Mouse (Mus musculus) limb, embryonic 14.5 days (tissue): ENCODE measurements around the gene Chn2. TPM values are rescaled to one million over a fixed set of nuclear protein-coding genes. Genes with fewer than 3 reads are reported as not detected.

Source experiments
- ATAC-seq: fragments of 200-750 bp; cut with Nextera tagmentation; 2 replicates; pipeline ENCODE4 v1.8.0; 2017; ENCODE audit warnings: low read depth, moderate number of reproducible peaks, moderate TSS enrichment; ENCODE audit not compliant: low FRiP score
- DNase-seq: peaks from one replicate; pipeline ENCODE4 v3.0.0-alpha.2; 2015; ENCODE audit warnings: low spot score
- H3K27ac ChIP-seq: fragments of 300-500 bp; sonication (generic); replicated peaks from 2 replicates; pipeline ENCODE4 v1.5.1; 2014; ENCODE audit warnings: low read depth, mild to moderate bottlenecking, low read length, moderate library complexity, mixed read lengths
- H3K27me3 ChIP-seq: fragments of 300-500 bp; sonication (generic); 2 replicates; pipeline ENCODE4 v1.6.1; 2014; ENCODE audit warnings: low read length, mixed read lengths; ENCODE audit not compliant: control insufficient read depth, insufficient read depth
- H3K36me3 ChIP-seq: fragments of 300-500 bp; sonication (generic); 2 replicates; pipeline ENCODE4 v1.6.1; 2014; ENCODE audit warnings: mild to moderate bottlenecking, low read length, moderate library complexity, mixed read lengths; ENCODE audit not compliant: control insufficient read depth, insufficient read depth
- H3K4me1 ChIP-seq: fragments of 300-500 bp; sonication (generic); 2 replicates; pipeline ENCODE4 v1.6.1; 2014; ENCODE audit warnings: antibody characterized with exemption, low read length, mixed read lengths; ENCODE audit not compliant: control insufficient read depth, insufficient read depth
- H3K4me2 ChIP-seq: fragments of 300-500 bp; sonication (generic); replicated peaks from 2 replicates; pipeline ENCODE4 v1.6.1; 2014; ENCODE audit warnings: low read depth, mild to moderate bottlenecking, low read length, moderate library complexity; ENCODE audit not compliant: severe bottlenecking
- H3K4me3 ChIP-seq: fragments of 300-500 bp; sonication (generic); replicated peaks from 2 replicates; pipeline ENCODE4 v1.5.1; 2014; ENCODE audit warnings: low read length
- H3K9ac ChIP-seq: fragments of 300-500 bp; sonication (generic); 2 replicates; pipeline ENCODE4 v1.6.1; 2014; ENCODE audit warnings: mild to moderate bottlenecking, low read depth, low read length, moderate library complexity; ENCODE audit not compliant: severe bottlenecking
- H3K9me3 ChIP-seq: fragments of 300-500 bp; sonication (generic); 2 replicates; pipeline ENCODE4 v1.6.1; 2016; ENCODE audit warnings: low read length; ENCODE audit not compliant: control insufficient read depth
- POLR2A ChIP-seq: fragments of 200-500 bp; IDR thresholded peaks from 2 replicates; pipeline ENCODE4 v1.8.0; 2012; ENCODE audit warnings: inconsistent platforms, mild to moderate bottlenecking, moderate library complexity, borderline replicate concordance; ENCODE audit not compliant: insufficient read depth, insufficient read length; ENCODE audit errors: extremely low read depth
- WGBS: fragments of 180-500 bp; shearing (Covaris S2); extraction: QIAGEN DNeasy Blood & Tissue Kit; methylation state at CpG from one replicate; pipeline ENCODE4 v1.1.7; 2014; 5-methylcytosine and 5-hydroxymethylcytosine counted together
- polyA plus RNA-seq, 2 experiments: library from polyadenylated mRNA; depleted of rRNA in 1 of 2; stranded (reverse) in 1 of 2; unstranded in 1 of 2; fragments of >200 nt; fragmentation: Nextera tagmentation in 1 of 2; extraction: Ambion mirVana in 1 of 2; gene quantifications; 2 replicates each; pipeline versions ENCODE4 v1.2.1 to v1.2.3; 2012 to 2014

Chn2 gene
- polyA plus RNA-seq, 2 experiments = 11.5 to 14.3 TPM

DNA sequence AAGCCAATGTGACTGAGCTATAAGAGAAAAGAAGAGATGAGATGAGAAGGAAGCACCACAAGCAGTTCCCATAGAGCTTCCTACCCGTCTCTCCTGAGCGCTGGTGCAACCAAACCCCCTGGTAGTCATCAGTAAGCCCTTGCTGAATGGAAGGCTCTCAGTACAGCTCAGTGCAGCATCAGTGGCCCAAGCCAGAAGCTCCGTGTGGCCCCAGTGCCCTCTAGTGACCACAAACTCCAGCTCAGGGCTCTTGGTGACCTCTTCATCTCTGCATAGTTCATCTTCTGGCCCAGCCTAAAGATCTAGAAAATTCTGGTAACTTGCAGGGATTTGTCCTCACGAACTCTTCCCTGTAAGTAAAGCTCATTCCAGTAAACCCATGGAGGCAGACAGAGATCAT, 125.4 kb downstream of the Chn2 start:
- ATAC-seq (no peak), DNase-seq (no peak)
- H3K9me3 ChIP-seq = no peaks in the 10 kb centered on the region
- no peak overlapping the region for H3K4me2 ChIP-seq
- no peaks in the 10 kb centered on the region for H3K27me3 ChIP-seq
- H3K36me3 ChIP-seq = no peaks in the 10 kb centered on the region
- H3K9ac ChIP-seq = no peak overlapping the region
- H3K4me1 ChIP-seq = no peaks in the 10 kb centered on the region
- no peak overlapping the region for H3K4me3 ChIP-seq
- no peak overlapping the region for H3K27ac ChIP-seq
- no peak for TF ChIP-seq POLR2A
- 53% methylated on average over 4 of the region's 4 CpGs for WGBS

DNA sequence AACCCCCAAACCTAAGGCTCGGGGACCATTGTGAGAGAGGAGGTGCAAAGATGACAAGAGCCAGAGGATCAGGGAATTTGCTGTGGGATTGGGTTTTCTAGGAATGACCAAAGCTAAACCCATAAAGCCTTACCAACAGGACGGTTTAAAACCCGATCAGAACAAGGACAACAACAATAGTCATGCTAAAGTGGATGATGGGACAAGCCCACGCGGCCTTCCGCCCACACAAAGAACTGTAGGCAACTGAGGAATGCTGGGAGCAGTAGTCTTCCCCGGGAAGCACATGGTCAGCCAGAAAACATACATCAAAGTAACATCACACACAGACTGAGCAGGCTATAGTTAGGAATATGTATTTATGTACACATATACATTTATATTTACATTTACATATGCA, 125.9 kb downstream of the Chn2 start:
- 87% methylated on average over 7 of the region's 7 CpGs for WGBS
- H3K4me3 ChIP-seq = no peak overlapping the region
- no peaks in the 10 kb centered on the region for H3K4me1 ChIP-seq
- H3K27ac ChIP-seq = no peak overlapping the region
- no peaks in the 10 kb centered on the region for H3K36me3 ChIP-seq
- ATAC-seq = no peak
- no peak overlapping the region for H3K9ac ChIP-seq
- H3K27me3 ChIP-seq = no peaks in the 10 kb centered on the region
- DNase-seq = no peak
- H3K4me2 ChIP-seq = no peak overlapping the region
- H3K9me3 ChIP-seq = no peaks in the 10 kb centered on the region
- TF ChIP-seq POLR2A = no peak

DNA sequence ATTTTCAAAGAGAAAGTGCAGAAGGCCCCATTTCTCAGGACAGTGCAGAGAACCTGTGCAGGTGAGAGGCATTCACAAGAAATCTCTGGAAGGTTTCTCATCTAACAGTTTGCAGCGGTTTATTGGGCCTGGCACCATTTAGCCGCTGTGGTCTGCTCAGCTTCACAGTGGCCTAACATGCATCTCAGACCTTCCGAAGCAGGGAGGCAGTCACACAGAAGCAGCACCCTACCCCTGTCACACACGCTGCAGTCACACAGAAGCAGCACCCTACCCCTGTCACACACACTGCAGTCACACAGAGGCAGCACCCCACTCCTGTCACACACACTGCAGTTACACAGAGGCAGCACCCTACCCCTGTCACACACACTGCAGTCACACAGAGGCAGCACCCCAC, 126.5 kb downstream of the Chn2 start:
- WGBS = 74% methylated on average over 4 of the region's 4 CpGs
- Histone ChIP-seq H3K36me3 (no peaks in the 10 kb centered on the region), H3K4me2 (no peak overlapping the region), H3K4me3 (no peak overlapping the region), H3K9ac (no peak overlapping the region), H3K27ac (no peak overlapping the region), H3K9me3 (no peaks in the 10 kb centered on the region), H3K4me1 (no peaks in the 10 kb centered on the region), H3K27me3 (no peaks in the 10 kb centered on the region)
- no peak for DNase-seq
- TF ChIP-seq POLR2A = no peak
- ATAC-seq = no peak

DNA sequence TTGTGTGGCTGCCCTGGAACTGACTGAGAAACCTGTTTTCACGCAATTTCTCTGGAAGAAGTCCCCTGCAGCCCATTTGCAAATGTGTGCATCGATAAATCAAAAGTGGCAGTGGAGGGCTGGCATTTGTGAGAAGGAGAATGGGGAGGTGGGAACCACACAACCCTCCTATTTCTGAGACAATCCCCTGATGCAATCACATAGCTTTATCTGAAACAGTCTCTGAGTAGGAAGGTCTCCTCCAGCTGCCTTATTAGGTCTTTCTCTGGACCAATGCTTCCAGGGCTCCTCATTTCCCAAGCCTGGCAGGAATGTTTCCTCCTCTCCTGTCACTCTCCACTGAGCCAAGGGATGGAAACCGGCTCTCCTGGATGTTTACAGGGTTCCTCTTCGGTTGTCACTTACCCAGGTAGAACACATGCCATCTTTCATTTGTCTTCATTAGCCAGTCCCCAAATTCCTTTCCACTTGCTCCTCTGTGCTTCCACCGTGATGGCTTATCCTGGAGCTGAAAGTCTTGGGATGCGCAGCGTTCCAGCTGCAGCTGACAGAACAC, 127.7 kb downstream of the Chn2 start:
- TF ChIP-seq POLR2A = no peak
- no peaks in the 10 kb centered on the region for H3K9me3 ChIP-seq
- no peaks in the 10 kb centered on the region for H3K36me3 ChIP-seq
- DNase-seq (no peak), ATAC-seq (no peak)
- H3K27ac ChIP-seq = no peak overlapping the region
- no peaks in the 10 kb centered on the region for H3K4me1 ChIP-seq
- WGBS = 54% methylated on average over 7 of the region's 7 CpGs
- no peak overlapping the region for H3K9ac ChIP-seq
- H3K4me3 ChIP-seq = no peak overlapping the region
- H3K27me3 ChIP-seq = no peaks in the 10 kb centered on the region
- no peak overlapping the region for H3K4me2 ChIP-seq

DNA sequence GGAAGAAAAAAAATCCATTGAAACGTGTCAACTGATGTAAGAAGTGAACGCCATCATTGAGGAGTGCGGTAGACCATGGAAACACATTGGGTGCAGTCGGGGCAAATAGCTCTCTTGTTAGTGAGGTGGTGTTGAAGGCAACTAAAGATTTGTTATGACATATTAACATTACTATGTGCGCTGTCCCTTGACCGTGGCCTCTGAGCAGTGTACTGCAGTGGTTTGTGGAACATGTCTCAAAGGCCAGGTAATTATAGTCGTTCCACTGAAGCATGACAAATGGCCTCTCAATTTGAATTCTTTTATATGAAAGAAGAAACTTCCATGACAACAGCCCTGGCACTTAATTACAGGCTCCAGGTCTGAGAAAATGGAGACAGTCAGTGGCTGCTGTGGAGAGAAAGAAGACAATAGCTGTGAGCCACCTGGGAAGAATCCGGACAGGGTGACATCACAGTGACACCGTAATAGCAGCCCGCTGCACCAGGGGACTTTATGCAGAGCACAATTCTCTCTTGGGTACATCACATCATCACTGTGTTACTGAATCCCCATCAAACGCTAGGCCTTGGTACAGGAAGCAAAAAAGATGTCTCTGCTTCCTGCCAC, 131.0 kb downstream of the Chn2 start:
- ATAC-seq = no peak
- no peak overlapping the region for H3K4me2 ChIP-seq
- H3K4me1 ChIP-seq = no peaks in the 10 kb centered on the region
- no peak overlapping the region for H3K4me3 ChIP-seq
- H3K9ac ChIP-seq = no peak overlapping the region
- H3K9me3 ChIP-seq = no peaks in the 10 kb centered on the region
- TF ChIP-seq POLR2A = no peak
- no peak for DNase-seq
- H3K36me3 ChIP-seq = no peaks in the 10 kb centered on the region
- no peak overlapping the region for H3K27ac ChIP-seq
- 86% methylated on average over 11 of the region's 11 CpGs for WGBS
- H3K27me3 ChIP-seq = no peaks in the 10 kb centered on the region

DNA sequence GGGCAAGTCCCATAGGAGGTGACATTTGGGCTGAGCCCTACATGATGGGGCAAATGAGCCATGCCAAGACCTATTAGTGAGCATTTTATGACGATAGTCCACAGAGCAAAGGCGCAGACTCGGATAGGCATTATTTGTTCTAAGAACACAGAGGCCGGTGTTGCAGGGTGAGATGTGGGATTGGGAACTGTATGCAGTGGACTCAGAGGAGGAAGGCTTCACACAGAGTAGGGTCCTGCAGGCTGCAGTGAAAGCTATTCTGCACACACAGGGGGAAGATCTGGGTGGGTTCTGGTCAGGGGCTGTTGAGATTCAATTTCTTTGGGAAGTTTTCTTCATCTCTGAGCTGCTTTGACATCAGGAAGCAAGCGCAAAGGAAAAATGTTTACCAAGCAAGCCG, 132.0 kb downstream of the Chn2 start:
- Histone ChIP-seq H3K36me3 (no peaks in the 10 kb centered on the region), H3K4me1 (no peaks in the 10 kb centered on the region), H3K27ac (no peak overlapping the region), H3K27me3 (no peaks in the 10 kb centered on the region), H3K9ac (no peak overlapping the region), H3K4me2 (no peak overlapping the region), H3K9me3 (no peaks in the 10 kb centered on the region), H3K4me3 (no peak overlapping the region)
- 66% methylated on average over 6 of the region's 6 CpGs for WGBS
- ATAC-seq (no peak), DNase-seq (no peak)
- TF ChIP-seq POLR2A = no peak
